Mouse (Mus musculus) layer of hippocampus, adult 2 months (tissue): Measurements from ENCODE around the gene Kifc3. TPM values are rescaled to one million over a fixed set of nuclear protein-coding genes. Genes with fewer than 3 reads are reported as not detected.

Experiments
- DNase-seq, 2 experiments: peaks; one replicate each; pipeline ENCODE4 v3.0.0; 2022; ENCODE audit warnings: low spot score in 2 of 2
- H3K27ac ChIP-seq: fragments of 200-600 bp; 2 replicates; pipeline ENCODE4 v1.8.1; 2022
- H3K4me3 ChIP-seq: fragments of 200-600 bp; 2 replicates; pipeline ENCODE4 v1.8.1; 2022; ENCODE audit warnings: mild to moderate bottlenecking
- CTCF ChIP-seq: fragments of 200-600 bp; conservative IDR thresholded peaks from 2 replicates; pipeline ENCODE4 v1.8.1; 2022; ENCODE audit warnings: antibody characterized with exemption, mild to moderate bottlenecking, moderate library complexity
- total RNA-seq, 2 experiments: library from RNA; stranded (reverse); gene quantifications; 2 replicates each; pipeline ENCODE4 v1.2.3; 2021

The Kifc3 gene
- total RNA-seq, 2 experiments from 2014 or later = 61.1 to 61.2 TPM

- Histone ChIP-seq H3K4me3 (no peak overlapping the region), H3K27ac (no peak overlapping the region)
- TF ChIP-seq CTCF = no peak
- no peak for DNase-seq
These were observed 39.8 kb downstream of the Kifc3 start for GRCm38 (mm10) chr8:95162785-95163184.

DNA sequence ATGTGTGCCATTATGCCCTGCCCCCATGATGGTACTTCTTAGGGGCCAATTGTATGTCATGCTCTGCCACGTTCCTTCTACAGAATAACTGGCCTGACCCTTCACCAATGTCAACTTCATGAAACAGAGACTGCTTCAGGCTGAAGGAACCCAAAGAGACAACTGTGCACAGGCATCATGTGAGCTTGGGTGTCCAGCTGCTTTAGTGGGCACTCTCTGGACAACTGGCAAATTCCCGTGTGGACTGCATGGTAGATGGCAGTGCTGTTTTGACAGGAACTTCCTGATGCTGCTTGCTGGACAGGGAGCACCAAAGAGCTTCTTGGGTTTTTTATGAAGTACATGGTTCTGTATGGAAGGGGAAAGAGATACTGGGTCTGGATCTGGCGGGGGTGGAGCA lies 43.3 kb downstream of the Kifc3 start:
- no peak for TF ChIP-seq CTCF
- no peak for DNase-seq
- Histone ChIP-seq H3K27ac (no peak overlapping the region), H3K4me3 (no peak overlapping the region)

- TF ChIP-seq CTCF = no peak
- H3K27ac ChIP-seq = no peak overlapping the region
- no peak for DNase-seq
- no peak overlapping the region for H3K4me3 ChIP-seq
These were observed 44.0 kb downstream of the Kifc3 start for GRCm38 (mm10) chr8:95158654-95159053.

GRCm38 (mm10) chr8:95157145-95157544 lies 45.5 kb downstream of the Kifc3 start:
- no peak for DNase-seq
- H3K27ac ChIP-seq = peak overlapping the region; percentile 33; the same call in 1 of the 2 replicates
- TF ChIP-seq CTCF = no peak
- no peak overlapping the region for H3K4me3 ChIP-seq

DNA sequence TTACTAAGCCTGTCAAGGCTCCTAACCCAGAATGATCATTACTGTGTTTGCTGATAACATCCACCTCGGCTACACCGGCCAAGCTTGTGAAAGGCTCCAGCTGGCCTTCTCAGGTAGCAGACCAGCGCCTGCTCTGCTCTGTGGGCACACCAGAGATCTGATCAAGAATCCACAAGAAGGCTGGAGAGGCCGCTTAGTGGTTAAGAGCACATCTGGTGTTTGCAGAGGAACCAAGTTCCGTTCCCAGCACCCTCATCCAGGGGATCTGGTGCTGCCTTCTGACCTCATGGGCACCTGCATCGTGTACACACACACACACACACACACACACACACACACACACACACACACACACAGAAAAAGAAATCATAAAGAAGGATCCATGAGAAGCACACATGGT lies 46.5 kb downstream of the Kifc3 start:
- Histone ChIP-seq H3K4me3 (no peak overlapping the region), H3K27ac (no peak overlapping the region)
- DNase-seq = no peak
- TF ChIP-seq CTCF = no peak

GRCm38 (mm10) chr8:95155361-95155760 lies 47.3 kb downstream of the Kifc3 start:
- no peak for DNase-seq
- Histone ChIP-seq H3K4me3 (no peak overlapping the region), H3K27ac (no peak overlapping the region)
- no peak for TF ChIP-seq CTCF

DNA sequence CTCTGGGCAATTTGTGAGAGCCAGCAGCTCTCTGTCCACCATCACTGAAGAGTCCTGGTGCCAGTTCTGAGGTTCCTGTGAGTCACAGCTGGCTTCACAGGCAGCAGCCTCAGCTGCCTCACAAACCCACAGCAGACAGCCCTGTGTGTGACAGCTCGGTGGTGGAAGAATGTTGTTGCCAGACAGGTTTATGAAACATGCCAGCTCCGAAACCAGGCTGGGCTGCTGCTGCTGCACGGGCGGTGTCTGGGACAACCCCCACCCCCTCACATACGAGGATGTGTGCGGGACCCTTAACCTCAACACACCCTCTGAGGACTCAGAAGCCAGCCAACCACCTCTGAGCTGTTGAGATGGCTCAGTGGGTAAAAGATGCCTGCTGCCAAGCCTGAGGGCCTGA lies 48.0 kb downstream of the Kifc3 start:
- no peak for DNase-seq
- Histone ChIP-seq H3K27ac (no peak overlapping the region), H3K4me3 (no peak overlapping the region)
- no peak for TF ChIP-seq CTCF

- Histone ChIP-seq H3K27ac (no peak overlapping the region), H3K4me3 (no peak overlapping the region)
- no peak for DNase-seq
- no peak for TF ChIP-seq CTCF
These were observed 48.6 kb downstream of the Kifc3 start for GRCm38 (mm10) chr8:95154056-95154455.

GRCm38 (mm10) chr8:95150608-95151007 lies 52.0 kb downstream of the Kifc3 start:
- no peak for TF ChIP-seq CTCF
- no peak for DNase-seq
- no peak overlapping the region for H3K4me3 ChIP-seq
- H3K27ac ChIP-seq = no peak overlapping the region

DNA sequence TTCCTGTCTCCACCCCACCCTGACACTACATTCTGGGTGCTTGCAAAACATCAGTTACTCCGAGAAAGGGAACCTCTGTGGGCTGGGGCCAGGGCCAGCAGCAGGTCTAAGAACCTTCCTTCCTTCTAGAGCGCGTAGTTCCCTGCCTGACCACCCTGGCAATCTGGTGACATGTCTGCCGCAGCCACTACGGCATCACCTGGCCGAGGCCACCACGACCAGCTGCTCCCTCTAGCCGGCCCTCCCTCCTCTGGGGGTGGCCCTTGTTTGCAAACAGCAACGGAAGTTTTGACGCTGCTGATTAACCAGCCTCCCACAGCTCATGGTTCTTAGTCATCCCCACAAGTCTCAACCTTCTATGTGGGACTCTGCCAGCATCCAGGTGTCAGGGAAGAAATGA lies 53.2 kb downstream of the Kifc3 start:
- Histone ChIP-seq H3K27ac (no peak overlapping the region), H3K4me3 (no peak overlapping the region)
- no peak for DNase-seq
- no peak for TF ChIP-seq CTCF

DNA sequence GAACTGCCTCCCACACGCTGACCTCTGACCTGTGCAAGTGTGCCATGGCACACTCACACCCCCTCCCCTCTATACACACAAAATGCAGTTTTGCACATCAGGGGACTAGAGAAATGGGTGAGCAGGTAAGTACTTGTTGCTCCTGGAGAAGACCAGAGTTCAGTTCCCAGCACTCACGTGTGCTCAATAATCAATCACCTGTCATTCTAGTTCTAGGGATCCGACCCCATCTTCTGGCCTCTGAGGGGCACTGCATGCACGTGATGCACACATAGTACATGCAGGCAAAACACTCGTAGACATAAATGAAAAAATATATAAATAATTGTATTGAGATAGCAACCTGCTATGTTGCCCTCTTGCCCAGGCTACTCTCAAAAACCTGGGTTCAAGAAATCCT lies 55.8 kb downstream of the Kifc3 start:
- H3K4me3 ChIP-seq = no peak overlapping the region
- DNase-seq = no peak
- H3K27ac ChIP-seq = no peak overlapping the region
- TF ChIP-seq CTCF = no peak; the same call in 1 of the 2 replicates

DNA sequence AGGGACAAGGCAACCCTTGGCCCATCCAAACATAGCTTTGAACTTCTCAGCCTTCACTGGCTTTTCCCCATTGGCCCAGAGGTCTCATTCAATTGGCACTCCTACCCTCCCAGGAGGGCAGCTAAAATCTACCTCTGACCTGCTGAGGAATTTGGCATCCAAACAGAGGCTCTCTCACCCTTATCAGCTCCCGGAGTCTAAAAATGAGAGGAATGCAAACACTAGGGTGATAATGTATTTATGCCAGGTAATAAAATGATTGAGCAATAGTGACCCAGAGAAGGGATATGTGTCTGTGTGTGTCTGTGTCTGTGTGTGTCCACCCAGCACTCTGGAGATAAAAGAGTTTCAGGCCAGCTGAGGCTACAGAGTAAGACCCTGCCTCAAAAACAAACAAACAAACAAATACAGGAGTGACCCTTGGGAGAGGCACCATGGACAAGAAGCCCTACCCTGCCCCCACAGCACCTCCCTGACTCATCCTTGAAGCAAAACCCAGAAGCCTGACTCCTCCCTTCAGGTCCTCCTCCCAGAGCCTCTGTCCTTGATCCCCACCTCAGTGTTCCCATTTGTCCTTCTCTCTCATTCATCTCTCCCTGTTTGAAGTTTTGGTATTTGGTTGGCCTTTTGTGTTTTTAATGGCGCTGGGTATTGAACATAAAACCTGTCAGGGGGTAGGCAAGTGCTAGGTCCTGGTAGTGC lies 56.4 kb downstream of the Kifc3 start:
- Histone ChIP-seq H3K27ac (no peak overlapping the region), H3K4me3 (no peak overlapping the region)
- no peak for TF ChIP-seq CTCF
- no peak for DNase-seq

GRCm38 (mm10) chr8:95144631-95145015 lies 58.0 kb downstream of the Kifc3 start:
- Histone ChIP-seq H3K27ac (peak overlapping the region; percentile 97), H3K4me3 (no peak overlapping the region)
- DNase-seq = no peak
- no peak for TF ChIP-seq CTCF

DNA sequence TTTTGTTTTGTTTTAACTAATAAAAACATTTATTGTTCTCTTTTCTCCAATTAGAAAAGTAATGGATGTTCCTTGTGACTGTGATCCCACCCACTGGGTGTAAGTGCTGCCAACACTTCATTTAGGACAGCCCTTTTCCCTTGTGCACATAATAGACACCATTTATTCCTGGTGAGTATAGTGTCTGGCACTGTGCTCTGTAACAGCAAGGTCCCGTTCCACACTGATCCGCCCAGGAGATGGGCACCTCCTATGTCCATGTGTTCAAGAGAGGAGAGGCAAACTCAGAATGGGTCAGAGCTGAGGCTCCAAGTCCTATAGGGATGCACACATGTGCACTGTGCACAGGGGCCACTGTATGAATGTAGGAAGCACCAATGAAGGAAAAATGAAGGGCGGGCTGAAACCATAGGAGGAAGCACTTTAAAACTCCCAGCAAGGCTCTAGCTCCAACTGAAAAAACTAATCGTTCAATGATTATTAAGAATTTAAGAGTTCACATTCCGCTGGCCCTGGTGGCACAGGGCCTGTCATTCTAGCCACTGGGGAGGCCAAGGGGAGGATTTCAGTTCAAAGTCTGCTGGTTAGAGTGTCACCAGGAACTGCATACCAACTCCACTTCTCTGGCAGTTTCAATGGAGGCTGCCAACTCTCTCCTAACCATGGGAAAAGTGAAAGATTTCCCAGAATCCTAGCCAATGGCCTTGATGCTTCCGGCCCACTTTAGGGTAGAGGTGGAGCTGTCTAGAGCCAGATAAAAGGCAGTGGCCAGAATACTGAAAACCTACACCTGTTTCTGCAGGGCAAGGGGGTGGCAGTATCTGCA lies 58.6 kb downstream of the Kifc3 start:
- Histone ChIP-seq H3K4me3 (no peak overlapping the region), H3K27ac (peak overlapping the region; percentile 97)
- DNase-seq = peak in 1 of 2 experiments; percentile 44
- no peak for TF ChIP-seq CTCF
